Mouse (Mus musculus) kidney, postnatal 25 days (tissue): ENCODE measurements at regions not wholly inside any gene's neighbourhood (a gene's known extent, or its start where the extent isn't known, plus 50 kb on each side); places are given as distances from the start of the nearest gene placed in this dataset.

Experiments
- DNase-seq, 2 experiments: peaks; one replicate each; pipeline ENCODE4 v3.0.0; 2021; ENCODE audit warnings: mixed read lengths in 2 of 2

- DNase-seq = no peak
These were observed 80.8 kb downstream of the Plekhb2 start for GRCm38 (mm10) chr1:34930571-34930970.

- DNase-seq = no peak
These were observed 93.4 kb downstream of the Plekhb2 start for GRCm38 (mm10) chr1:34943196-34943595.

- no peak for DNase-seq
These were observed 112.1 kb downstream of the Plekhb2 start for GRCm38 (mm10) chr1:34961633-34962507.

- DNase-seq = no peak
These were observed 112.7 kb downstream of the Plekhb2 start for GRCm38 (mm10) chr1:34962508-34962885.

- no peak for DNase-seq
These were observed 125.0 kb downstream of the Plekhb2 start for GRCm38 (mm10) chr1:34974801-34975200.

GRCm38 (mm10) chr1:34978156-34978555, 128.4 kb downstream of the Plekhb2 start:
- DNase-seq = no peak

- DNase-seq = no peak
These were observed 129.6 kb downstream of the Plekhb2 start for GRCm38 (mm10) chr1:34979350-34979749.

- no peak for DNase-seq
These were observed 132.2 kb downstream of the Plekhb2 start for GRCm38 (mm10) chr1:34981934-34982333.

GRCm38 (mm10) chr1:34982966-34983365, 133.2 kb downstream of the Plekhb2 start:
- peak in 1 of 2 experiments; percentile 6 for DNase-seq

- DNase-seq = no peak
These were observed 137.1 kb downstream of the Plekhb2 start for GRCm38 (mm10) chr1:34986861-34987260.

GRCm38 (mm10) chr1:34987650-34988221, 138.0 kb downstream of the Plekhb2 start:
- DNase-seq = no peak

- DNase-seq = no peak
These were observed 138.4 kb downstream of the Plekhb2 start for GRCm38 (mm10) chr1:34988225-34988624.

- no peak for DNase-seq
These were observed 151.0 kb downstream of the Plekhb2 start for GRCm38 (mm10) chr1:35000801-35001200.

- DNase-seq = peak in 1 of 2 experiments; percentile 48
These were observed 167.7 kb downstream of the Plekhb2 start for GRCm38 (mm10) chr1:35017471-35017870.

- peak in 1 of 2 experiments; percentile 8 for DNase-seq
These were observed 182.8 kb downstream of the Plekhb2 start for GRCm38 (mm10) chr1:35032619-35033018.

GRCm38 (mm10) chr1:35072811-35073210, 223.0 kb downstream of the Plekhb2 start:
- no peak for DNase-seq

- no peak for DNase-seq
These were observed 245.1 kb downstream of the Plekhb2 start for GRCm38 (mm10) chr1:35094873-35095272.

- DNase-seq = no peak
These were observed 246.0 kb downstream of the Plekhb2 start for GRCm38 (mm10) chr1:35095785-35096184.

- no peak for DNase-seq
These were observed 256.9 kb downstream of the Plekhb2 start for GRCm38 (mm10) chr1:35106665-35107064.

GRCm38 (mm10) chr1:35109801-35110200, 260.0 kb downstream of the Plekhb2 start:
- no peak for DNase-seq

GRCm38 (mm10) chr1:35115521-35115920, 265.7 kb downstream of the Plekhb2 start:
- DNase-seq = no peak

GRCm38 (mm10) chr1:35137907-35138306, 288.1 kb downstream of the Plekhb2 start:
- DNase-seq = no peak

GRCm38 (mm10) chr1:35149036-35149435, 299.3 kb downstream of the Plekhb2 start:
- DNase-seq = no peak

GRCm38 (mm10) chr1:35162506-35162905, 312.7 kb downstream of the Plekhb2 start:
- DNase-seq = no peak
